Comparison of ENCODE assay signal across 8 mouse cellular contexts in the genomic region with DNA sequence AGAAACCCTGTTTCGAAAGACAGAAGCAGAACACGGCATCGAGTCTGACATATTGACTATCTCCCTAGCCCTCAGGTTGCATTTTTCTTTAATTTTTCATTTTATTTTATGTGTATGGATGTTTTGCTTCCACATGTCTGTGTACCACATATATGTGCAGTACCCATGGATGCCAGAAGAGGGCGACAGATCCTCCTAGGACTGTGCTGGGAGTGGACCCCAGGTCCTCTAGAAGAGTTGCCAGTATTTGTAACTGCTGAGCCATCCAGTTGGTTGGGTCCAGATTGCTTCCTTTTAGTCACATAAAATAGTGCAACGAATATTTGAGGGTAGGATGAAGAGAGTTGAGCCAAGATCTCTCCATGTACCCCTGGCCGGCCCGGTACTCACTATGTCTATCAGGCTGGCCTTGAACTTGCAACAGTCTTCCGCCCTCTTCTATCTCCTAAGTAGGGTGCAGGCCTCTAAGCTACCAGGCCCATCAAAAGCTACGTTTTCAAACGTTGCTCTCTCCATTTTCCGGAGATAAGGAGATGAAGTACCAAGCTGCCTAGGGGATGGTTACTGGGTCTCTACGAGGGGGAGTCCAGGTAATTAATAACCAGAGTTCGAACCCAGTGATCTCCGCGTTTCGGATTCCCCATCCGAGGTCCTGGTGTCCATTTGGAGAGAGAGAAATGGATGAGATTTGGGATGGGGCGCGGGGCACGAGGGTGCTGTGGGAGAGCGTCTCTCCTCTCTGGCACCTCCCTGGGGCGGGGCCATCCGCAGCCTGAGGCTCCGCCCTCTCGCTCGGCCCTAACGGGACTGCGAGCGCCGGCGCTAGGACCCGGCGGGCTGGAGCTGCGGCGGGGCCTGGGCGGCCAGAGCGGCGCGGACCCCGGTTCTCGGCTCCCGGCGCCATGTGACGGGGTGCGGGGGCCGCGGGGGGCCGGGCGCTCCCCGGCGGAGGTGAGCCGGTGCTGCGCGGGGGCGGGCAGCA. TPM values are rescaled to one million over a fixed set of nuclear protein-coding genes. Genes with fewer than 3 reads are reported as not detected.
DNase-seq lines count a peak whose midpoint lies in the region; ATAC-seq and TF ChIP-seq lines count a peak whose summit lies in the region.

No protein-coding gene starts in this region.

- peak; percentile 23 for TF ChIP-seq RAD21 in CH12.LX (IDR thresholded peaks at IDR 0.05; ENCODE audit: low read depth, low read length)

- peak; percentile 80 for DNase-seq in CH12.LX (ENCODE audit: extremely low read depth)
- peak; percentile 96 for DNase-seq in testis, postnatal 10 days (ENCODE audit: low spot score)

- H3K4me2 ChIP-seq in CH12.LX (ENCODE audit: insufficient read depth, low read depth, poor library complexity, severe bottlenecking), result peak overlapping the region; percentile 85; the same call in 1 of the 2 replicates
- H3K4me2 ChIP-seq in embryonic facial prominence, embryonic 15.5 days (replicated peaks), result peak overlapping the region; percentile 94
- H3K4me2 ChIP-seq in heart, embryonic 12.5 days, result peak overlapping the region; percentile 87
- peak overlapping the region; percentile 88 for H3K4me2 ChIP-seq in kidney, embryonic 16.5 days (replicated peaks; ENCODE audit: low read depth, low read length)
- H3K4me2 ChIP-seq in liver, embryonic 15.5 days, result peak overlapping the region; percentile 92
- peak overlapping the region; percentile 92 for H3K4me2 ChIP-seq in neural tube, embryonic 12.5 days (replicated peaks)

- peak overlapping the region; percentile 88 for H3K9ac ChIP-seq in CH12.LX (ENCODE audit: insufficient read depth, low read depth)
- H3K9ac ChIP-seq in embryonic facial prominence, embryonic 15.5 days, result peak overlapping the region; percentile 65
- H3K9ac ChIP-seq in heart, embryonic 12.5 days, result peak overlapping the region; percentile 91
- H3K9ac ChIP-seq in kidney, embryonic 16.5 days (replicated peaks; ENCODE audit: low read length), result peak overlapping the region; percentile 86
- peak overlapping the region; percentile 59 for H3K9ac ChIP-seq in liver, embryonic 15.5 days
- peak overlapping the region; percentile 76 for H3K9ac ChIP-seq in neural tube, embryonic 12.5 days

- no peak overlapping the region for H3K27ac ChIP-seq in CH12.LX (ENCODE audit: insufficient read depth, low read depth)
- H3K27ac ChIP-seq in bone marrow macrophage, adult 2 months (ENCODE audit: insufficient read depth, low read depth, low read length), result peak overlapping the region; percentile 81
- peak overlapping the region; percentile 75 for H3K27ac ChIP-seq in embryonic facial prominence, embryonic 15.5 days (replicated peaks)
- peak overlapping the region; percentile 90 for H3K27ac ChIP-seq in heart, embryonic 12.5 days (ENCODE audit: poor library complexity, severe bottlenecking)
- peak overlapping the region; percentile 27; the same call in 1 of the 2 replicates for H3K27ac ChIP-seq in kidney, embryonic 16.5 days (ENCODE audit: low read length)
- H3K27ac ChIP-seq in liver, embryonic 15.5 days (replicated peaks), result peak overlapping the region; percentile 85
- H3K27ac ChIP-seq in neural tube, embryonic 12.5 days, result no peak overlapping the region

- 10% methylated on average over 55 of the region's 55 CpGs for WGBS in embryonic facial prominence, embryonic 15.5 days
- 12% methylated on average over 44 of the region's 55 CpGs for WGBS in heart, embryonic 12.5 days
- 19% methylated on average over 34 of the region's 55 CpGs for WGBS in kidney, embryonic 16.5 days
- WGBS in liver, embryonic 15.5 days (ENCODE audit: insufficient replicate concordance), result 9% methylated on average over 55 of the region's 55 CpGs
- 10% methylated on average over 53 of the region's 55 CpGs for WGBS in neural tube, embryonic 12.5 days

- H3K79me2 ChIP-seq in CH12.LX (replicated peaks; ENCODE audit: control insufficient read depth, extremely low read depth, insufficient read depth, poor library complexity, severe bottlenecking), result 0 out of 2 replicates have a peak, but pooled peaks cover 2% of the 10 kb centered on the region

- peak; percentile 65 to 71 for TF ChIP-seq CTCF in CH12.LX (conservative IDR thresholded peaks at IDR 0.05 in 1 of 2, IDR thresholded peaks at IDR 0.05 in 1 of 2; ENCODE audit: low read depth in 2 of 2, low read length in 2 of 2)
- peak; percentile 59 for TF ChIP-seq CTCF in bone marrow macrophage, adult 2 months (IDR thresholded peaks at IDR 0.05; ENCODE audit: low read depth, low read length)

- H3K4me3 ChIP-seq in CH12.LX (replicated peaks in 1 of 3; ENCODE audit: low read depth in 2 of 3, low read length in 2 of 3, poor library complexity in 1 of 3), result peak overlapping the region; percentile 85 to 88 (median 87)
- H3K4me3 ChIP-seq in bone marrow macrophage, adult 2 months (ENCODE audit: insufficient read depth, low read length), result peak overlapping the region; percentile 93
- peak overlapping the region; percentile 74 for H3K4me3 ChIP-seq in embryonic facial prominence, embryonic 15.5 days (replicated peaks)
- H3K4me3 ChIP-seq in heart, embryonic 12.5 days, result peak overlapping the region; percentile 80
- H3K4me3 ChIP-seq in kidney, embryonic 16.5 days (ENCODE audit: low read length), result peak overlapping the region; percentile 68
- peak overlapping the region; percentile 68 for H3K4me3 ChIP-seq in liver, embryonic 15.5 days (replicated peaks)
- H3K4me3 ChIP-seq in neural tube, embryonic 12.5 days, result peak overlapping the region; percentile 76

- no peak for TF ChIP-seq EP300 in CH12.LX (IDR thresholded peaks at IDR 0.05; ENCODE audit: low read length)

- H3K4me1 ChIP-seq in CH12.LX (ENCODE audit: control insufficient read depth in 1 of 2, insufficient read depth in 2 of 2), result peaks cover 11 to 47% of the 10 kb centered on the region in 2 experiments
- peaks cover 22% of the 10 kb centered on the region for H3K4me1 ChIP-seq in bone marrow macrophage, adult 2 months (ENCODE audit: control insufficient read depth, insufficient read depth, low read length)
- H3K4me1 ChIP-seq in embryonic facial prominence, embryonic 15.5 days, result peaks cover 54% of the 10 kb centered on the region
- peaks cover 53% of the 10 kb centered on the region for H3K4me1 ChIP-seq in heart, embryonic 12.5 days (replicated peaks)
- H3K4me1 ChIP-seq in kidney, embryonic 16.5 days (ENCODE audit: insufficient read depth, low read length), result peaks cover 40% of the 10 kb centered on the region
- peaks cover 81% of the 10 kb centered on the region for H3K4me1 ChIP-seq in liver, embryonic 15.5 days (replicated peaks)
- peaks cover 24% of the 10 kb centered on the region for H3K4me1 ChIP-seq in neural tube, embryonic 12.5 days

- peak; percentile 42; the same call in 1 of the 2 replicates for TF ChIP-seq POLR2A in CH12.LX (IDR thresholded peaks at IDR 0.05; ENCODE audit: low read depth, low read length)
- TF ChIP-seq POLR2A in bone marrow macrophage, adult 2 months (IDR thresholded peaks at IDR 0.05; ENCODE audit: borderline replicate concordance, low read depth, low read length), result no peak

- no peaks in the 10 kb centered on the region for H3K9me3 ChIP-seq in CH12.LX (replicated peaks; ENCODE audit: low read length)
- no peaks in the 10 kb centered on the region for H3K9me3 ChIP-seq in embryonic facial prominence, embryonic 15.5 days (replicated peaks)
- no peaks in the 10 kb centered on the region for H3K9me3 ChIP-seq in heart, embryonic 12.5 days (replicated peaks)
- H3K9me3 ChIP-seq in kidney, embryonic 16.5 days (ENCODE audit: low read length), result no peaks in the 10 kb centered on the region
- no peaks in the 10 kb centered on the region for H3K9me3 ChIP-seq in liver, embryonic 15.5 days (replicated peaks)
- no peaks in the 10 kb centered on the region for H3K9me3 ChIP-seq in neural tube, embryonic 12.5 days

- peaks cover 0 to 7% of the 10 kb centered on the region in 2 experiments for H3K36me3 ChIP-seq in CH12.LX (replicated peaks in 1 of 2; ENCODE audit: control insufficient read depth in 1 of 2, insufficient read depth in 1 of 2, low read length in 1 of 2)
- H3K36me3 ChIP-seq in embryonic facial prominence, embryonic 15.5 days, result no peaks in the 10 kb centered on the region
- H3K36me3 ChIP-seq in heart, embryonic 12.5 days, result no peaks in the 10 kb centered on the region
- no peaks in the 10 kb centered on the region for H3K36me3 ChIP-seq in kidney, embryonic 16.5 days (ENCODE audit: insufficient read depth, low read length)
- no peaks in the 10 kb centered on the region for H3K36me3 ChIP-seq in liver, embryonic 15.5 days (replicated peaks)
- no peaks in the 10 kb centered on the region for H3K36me3 ChIP-seq in neural tube, embryonic 12.5 days

- H3K27me3 ChIP-seq in CH12.LX (replicated peaks), result no peaks in the 10 kb centered on the region
- no peaks in the 10 kb centered on the region for H3K27me3 ChIP-seq in embryonic facial prominence, embryonic 15.5 days
- H3K27me3 ChIP-seq in heart, embryonic 12.5 days (replicated peaks), result no peaks in the 10 kb centered on the region
- H3K27me3 ChIP-seq in kidney, embryonic 16.5 days (ENCODE audit: insufficient read depth, low read length), result no peaks in the 10 kb centered on the region
- H3K27me3 ChIP-seq in liver, embryonic 15.5 days, result no peaks in the 10 kb centered on the region
- no peaks in the 10 kb centered on the region for H3K27me3 ChIP-seq in neural tube, embryonic 12.5 days (replicated peaks)

- ATAC-seq in embryonic facial prominence, embryonic 15.5 days (ENCODE audit: insufficient number of reproducible peaks, low FRiP score, low TSS enrichment, low read depth), result peak; percentile 68
- peak; percentile 87 for ATAC-seq in heart, embryonic 12.5 days (ENCODE audit: insufficient number of reproducible peaks, low FRiP score)
- peak; percentile 73 for ATAC-seq in kidney, embryonic 16.5 days (ENCODE audit: low FRiP score, low TSS enrichment)
- peak; percentile 71 for ATAC-seq in liver, embryonic 15.5 days (ENCODE audit: insufficient read depth)
- peak; percentile 80 for ATAC-seq in neural tube, embryonic 12.5 days (ENCODE audit: low FRiP score, low read depth)

- dilution Hi-C loops in CH12.LX (cut with MboI; ENCODE audit: extremely low pct_ligation_motif_present, extremely low pct_unique_long_range_greater_than_20kb, low sequenced_read_pairs), result no loop called here

- in situ Hi-C loops in CH12.LX (cut with MboI; ENCODE audit: low pct_ligation_motif_present, low pct_unique_long_range_greater_than_20kb, low sequenced_read_pairs), result no loop called here

RNA-seq across cellular contexts. Expression of a gene that starts 6.9 kb away (rescaled TPM):
- total RNA-seq in CH12.LX (2012; rRNA removed), result 13.9 and 14.3 TPM in 2 replicates
- 12.9 and 13.2 TPM in 2 replicates for total RNA-seq in CH12.LX (2014; rRNA removed)
- polyA plus RNA-seq in CH12.LX (2012; ENCODE audit: insufficient read length, low read depth), result 10.7 and 13.3 TPM in 2 replicates
- 30.7 and 35.3 TPM in 2 replicates for polyA plus RNA-seq in bone marrow macrophage, adult 2 months (2012; ENCODE audit: insufficient read depth, insufficient read length, missing spikeins)
- 26.9 and 27.7 TPM in 2 replicates for polyA plus RNA-seq in embryonic facial prominence, embryonic 15.5 days (2015; fragmentation: Nextera tagmentation; extraction: Ambion mirVana)
- 31.6 and 35.3 TPM in 2 replicates for polyA plus RNA-seq in heart, embryonic 12.5 days (2016; fragmentation: Nextera tagmentation; extraction: Ambion mirVana)
- polyA plus RNA-seq in kidney, embryonic 16.5 days (2015; fragmentation: Nextera tagmentation; extraction: Ambion mirVana), result 18.5 and 18.6 TPM in 2 replicates
- 11.6 and 11.7 TPM in 2 replicates for polyA plus RNA-seq in liver, embryonic 15.5 days (2015; fragmentation: Nextera tagmentation; extraction: Ambion mirVana)
- 10.1 and 11.5 TPM in 2 replicates for polyA plus RNA-seq in neural tube, embryonic 12.5 days (2016; fragmentation: Nextera tagmentation; extraction: Ambion mirVana)

RNA-seq across cellular contexts. Expression of a gene that starts 15.1 kb away (rescaled TPM):
- total RNA-seq in CH12.LX (2012; rRNA removed) (2.9 and 3.9 TPM in 2 replicates), CH12.LX (2014; rRNA removed) (1.4 TPM in 2 replicates)
- polyA plus RNA-seq in CH12.LX (2012; ENCODE audit: insufficient read length, low read depth), result 1.5 and 2.8 TPM in 2 replicates
- polyA plus RNA-seq in bone marrow macrophage, adult 2 months (2012; ENCODE audit: insufficient read depth, insufficient read length, missing spikeins), result 2.5 and 4.1 TPM in 2 replicates
- 67.9 and 83.8 TPM in 2 replicates for polyA plus RNA-seq in embryonic facial prominence, embryonic 15.5 days (2015; fragmentation: Nextera tagmentation; extraction: Ambion mirVana)
- 285 and 294 TPM in 2 replicates for polyA plus RNA-seq in heart, embryonic 12.5 days (2016; fragmentation: Nextera tagmentation; extraction: Ambion mirVana)
- polyA plus RNA-seq in kidney, embryonic 16.5 days (2015; fragmentation: Nextera tagmentation; extraction: Ambion mirVana), result 35.7 and 39.1 TPM in 2 replicates
- polyA plus RNA-seq in liver, embryonic 15.5 days (2015; fragmentation: Nextera tagmentation; extraction: Ambion mirVana), result 4.7 and 6.6 TPM in 2 replicates
- polyA plus RNA-seq in neural tube, embryonic 12.5 days (2016; fragmentation: Nextera tagmentation; extraction: Ambion mirVana), result 46.6 and 50.4 TPM in 2 replicates

RNA-seq across cellular contexts. Expression of a gene that starts 19.6 kb away (rescaled TPM):
- 51.9 and 57.4 TPM in 2 replicates for total RNA-seq in CH12.LX (2012; rRNA removed)
- total RNA-seq in CH12.LX (2014; rRNA removed), result 45.9 and 58.3 TPM in 2 replicates
- 81.7 and 87.0 TPM in 2 replicates for polyA plus RNA-seq in CH12.LX (2012; ENCODE audit: insufficient read length, low read depth)
- polyA plus RNA-seq in bone marrow macrophage, adult 2 months (2012; ENCODE audit: insufficient read depth, insufficient read length, missing spikeins), result 22.0 and 26.9 TPM in 2 replicates
- 34.8 and 36.5 TPM in 2 replicates for polyA plus RNA-seq in embryonic facial prominence, embryonic 15.5 days (2015; fragmentation: Nextera tagmentation; extraction: Ambion mirVana)
- 45.6 and 47.2 TPM in 2 replicates for polyA plus RNA-seq in heart, embryonic 12.5 days (2016; fragmentation: Nextera tagmentation; extraction: Ambion mirVana)
- 24.7 TPM in 2 replicates for polyA plus RNA-seq in kidney, embryonic 16.5 days (2015; fragmentation: Nextera tagmentation; extraction: Ambion mirVana)
- polyA plus RNA-seq in liver, embryonic 15.5 days (2015; fragmentation: Nextera tagmentation; extraction: Ambion mirVana), result 7.9 and 8.5 TPM in 2 replicates
- polyA plus RNA-seq in neural tube, embryonic 12.5 days (2016; fragmentation: Nextera tagmentation; extraction: Ambion mirVana), result 20.4 and 21.4 TPM in 2 replicates

RNA-seq across cellular contexts. Expression of a gene that starts 31.0 kb away (rescaled TPM):
- total RNA-seq in CH12.LX (2012; rRNA removed) (0.13 TPM in 1 of 2 replicates, not detected in the other), CH12.LX (2014; rRNA removed) (not detected in 2 replicates)
- polyA plus RNA-seq in CH12.LX (2012; ENCODE audit: insufficient read length, low read depth), result not detected in 2 replicates
- polyA plus RNA-seq in bone marrow macrophage, adult 2 months (2012; ENCODE audit: insufficient read depth, insufficient read length, missing spikeins), result not detected in 2 replicates
- 0.11 and 0.12 TPM in 2 replicates for polyA plus RNA-seq in embryonic facial prominence, embryonic 15.5 days (2015; fragmentation: Nextera tagmentation; extraction: Ambion mirVana)
- 0.18 and 0.24 TPM in 2 replicates for polyA plus RNA-seq in heart, embryonic 12.5 days (2016; fragmentation: Nextera tagmentation; extraction: Ambion mirVana)
- polyA plus RNA-seq in kidney, embryonic 16.5 days (2015; fragmentation: Nextera tagmentation; extraction: Ambion mirVana), result 0.12 and 0.16 TPM in 2 replicates
- not detected in 2 replicates for polyA plus RNA-seq in liver, embryonic 15.5 days (2015; fragmentation: Nextera tagmentation; extraction: Ambion mirVana)
- polyA plus RNA-seq in neural tube, embryonic 12.5 days (2016; fragmentation: Nextera tagmentation; extraction: Ambion mirVana), result 0.25 and 0.69 TPM in 2 replicates

RNA-seq across cellular contexts. Expression of a gene that starts 31.9 kb away (rescaled TPM):
- 0.64 and 1.3 TPM in 2 replicates for total RNA-seq in CH12.LX (2012; rRNA removed)
- total RNA-seq in CH12.LX (2014; rRNA removed), result 0.28 TPM in 1 of 2 replicates, not detected in the other
- 0.57 and 0.82 TPM in 2 replicates for polyA plus RNA-seq in CH12.LX (2012; ENCODE audit: insufficient read length, low read depth)
- not detected in 2 replicates for polyA plus RNA-seq in bone marrow macrophage, adult 2 months (2012; ENCODE audit: insufficient read depth, insufficient read length, missing spikeins)
- 0.53 and 0.94 TPM in 2 replicates for polyA plus RNA-seq in embryonic facial prominence, embryonic 15.5 days (2015; fragmentation: Nextera tagmentation; extraction: Ambion mirVana)
- 0.23 and 0.33 TPM in 2 replicates for polyA plus RNA-seq in heart, embryonic 12.5 days (2016; fragmentation: Nextera tagmentation; extraction: Ambion mirVana)
- 2.5 and 2.6 TPM in 2 replicates for polyA plus RNA-seq in kidney, embryonic 16.5 days (2015; fragmentation: Nextera tagmentation; extraction: Ambion mirVana)
- 0.22 TPM in 1 of 2 replicates, not detected in the other for polyA plus RNA-seq in liver, embryonic 15.5 days (2015; fragmentation: Nextera tagmentation; extraction: Ambion mirVana)
- polyA plus RNA-seq in neural tube, embryonic 12.5 days (2016; fragmentation: Nextera tagmentation; extraction: Ambion mirVana), result 3.9 and 4.0 TPM in 2 replicates

Comparison
In these comparisons a context has a peak if more than half of its experiments do, and no peak if none do; other contexts are left out.
1. H3K27ac ChIP-seq: peak in bone marrow macrophage, adult 2 months (single experiment), embryonic facial prominence, embryonic 15.5 days (single experiment), heart, embryonic 12.5 days (single experiment), kidney, embryonic 16.5 days (single experiment) and liver, embryonic 15.5 days (single experiment); none in CH12.LX (single experiment) and neural tube, embryonic 12.5 days (single experiment).
2. Peak in every context shown above with its lines, with median percentiles within 50 percentile points of each other: H3K4me2 ChIP-seq, H3K4me3 ChIP-seq, H3K9ac ChIP-seq and ATAC-seq.